Mouse (Mus musculus) limb, embryonic 14.5 days (tissue): ENCODE measurements at regions not wholly inside any gene's neighbourhood (a gene's known extent, or its start where the extent isn't known, plus 50 kb on each side); places are given as distances from the start of the nearest gene placed in this dataset.

Experiments used
- ATAC-seq: fragments of 200-750 bp; cut with Nextera tagmentation; 2 replicates; pipeline ENCODE4 v1.8.0; 2017; ENCODE audit warnings: low read depth, moderate number of reproducible peaks, moderate TSS enrichment; ENCODE audit not compliant: low FRiP score
- DNase-seq: peaks from one replicate; pipeline ENCODE4 v3.0.0-alpha.2; 2015; ENCODE audit warnings: low spot score
- H3K27ac ChIP-seq: fragments of 300-500 bp; sonication (generic); replicated peaks from 2 replicates; pipeline ENCODE4 v1.5.1; 2014; ENCODE audit warnings: low read depth, mild to moderate bottlenecking, low read length, moderate library complexity, mixed read lengths
- H3K27me3 ChIP-seq: fragments of 300-500 bp; sonication (generic); 2 replicates; pipeline ENCODE4 v1.6.1; 2014; ENCODE audit warnings: low read length, mixed read lengths; ENCODE audit not compliant: control insufficient read depth, insufficient read depth
- H3K36me3 ChIP-seq: fragments of 300-500 bp; sonication (generic); 2 replicates; pipeline ENCODE4 v1.6.1; 2014; ENCODE audit warnings: mild to moderate bottlenecking, low read length, moderate library complexity, mixed read lengths; ENCODE audit not compliant: control insufficient read depth, insufficient read depth
- H3K4me1 ChIP-seq: fragments of 300-500 bp; sonication (generic); 2 replicates; pipeline ENCODE4 v1.6.1; 2014; ENCODE audit warnings: antibody characterized with exemption, low read length, mixed read lengths; ENCODE audit not compliant: control insufficient read depth, insufficient read depth
- H3K4me2 ChIP-seq: fragments of 300-500 bp; sonication (generic); replicated peaks from 2 replicates; pipeline ENCODE4 v1.6.1; 2014; ENCODE audit warnings: low read depth, mild to moderate bottlenecking, low read length, moderate library complexity; ENCODE audit not compliant: severe bottlenecking
- H3K4me3 ChIP-seq: fragments of 300-500 bp; sonication (generic); replicated peaks from 2 replicates; pipeline ENCODE4 v1.5.1; 2014; ENCODE audit warnings: low read length
- H3K9ac ChIP-seq: fragments of 300-500 bp; sonication (generic); 2 replicates; pipeline ENCODE4 v1.6.1; 2014; ENCODE audit warnings: mild to moderate bottlenecking, low read depth, low read length, moderate library complexity; ENCODE audit not compliant: severe bottlenecking
- H3K9me3 ChIP-seq: fragments of 300-500 bp; sonication (generic); 2 replicates; pipeline ENCODE4 v1.6.1; 2016; ENCODE audit warnings: low read length; ENCODE audit not compliant: control insufficient read depth
- POLR2A ChIP-seq: fragments of 200-500 bp; IDR thresholded peaks from 2 replicates; pipeline ENCODE4 v1.8.0; 2012; ENCODE audit warnings: inconsistent platforms, mild to moderate bottlenecking, moderate library complexity, borderline replicate concordance; ENCODE audit not compliant: insufficient read depth, insufficient read length; ENCODE audit errors: extremely low read depth
- WGBS: fragments of 180-500 bp; shearing (Covaris S2); extraction: QIAGEN DNeasy Blood & Tissue Kit; methylation state at CpG from one replicate; pipeline ENCODE4 v1.1.7; 2014; 5-methylcytosine and 5-hydroxymethylcytosine counted together

GRCm38 (mm10) chr11:25538641-25539258, 671.8 kb downstream of the 5730522E02Rik start:
- Histone ChIP-seq H3K4me1 (no peaks in the 10 kb centered on the region), H3K4me3 (no peak overlapping the region), H3K4me2 (no peak overlapping the region), H3K27me3 (no peaks in the 10 kb centered on the region), H3K9me3 (no peaks in the 10 kb centered on the region), H3K9ac (no peak overlapping the region), H3K36me3 (no peaks in the 10 kb centered on the region), H3K27ac (no peak overlapping the region)
- DNase-seq (no peak), ATAC-seq (no peak)
- WGBS, result 83% methylated on average over 3 of the region's 3 CpGs
- no peak for TF ChIP-seq POLR2A

DNA sequence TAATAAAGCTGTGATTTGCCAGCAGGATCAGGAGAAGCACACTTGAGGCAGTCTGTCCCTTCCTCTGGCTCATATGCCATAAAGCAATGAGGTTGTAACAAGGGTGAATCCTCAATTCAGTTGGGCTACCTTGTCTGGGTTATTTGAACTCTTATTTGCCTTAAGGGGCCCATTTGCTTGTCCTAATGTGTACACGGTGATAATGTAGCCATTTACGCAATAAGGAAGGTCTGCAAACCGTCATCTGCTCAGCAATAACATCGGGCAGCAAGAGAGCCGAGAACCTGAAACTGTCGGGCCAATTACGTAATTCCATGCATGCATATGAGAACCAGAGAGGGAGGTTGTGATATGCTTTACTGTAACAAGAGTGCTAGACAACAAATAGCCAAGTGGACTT, 674.5 kb downstream of the 5730522E02Rik start:
- no peak for ATAC-seq
- 54% methylated on average over 7 of the region's 7 CpGs for WGBS
- Histone ChIP-seq H3K4me3 (no peak overlapping the region), H3K4me1 (peaks cover 9% of the 10 kb centered on the region; the same call in 1 of the 2 replicates), H3K9ac (no peak overlapping the region), H3K36me3 (no peaks in the 10 kb centered on the region), H3K27me3 (no peaks in the 10 kb centered on the region), H3K27ac (no peak overlapping the region), H3K9me3 (no peaks in the 10 kb centered on the region), H3K4me2 (no peak overlapping the region)
- no peak for DNase-seq
- TF ChIP-seq POLR2A, result no peak

GRCm38 (mm10) chr11:25533081-25533480, 677.5 kb downstream of the 5730522E02Rik start:
- no peaks in the 10 kb centered on the region for H3K27me3 ChIP-seq
- no peaks in the 10 kb centered on the region for H3K36me3 ChIP-seq
- no peaks in the 10 kb centered on the region for H3K9me3 ChIP-seq
- no peak overlapping the region for H3K27ac ChIP-seq
- no peak overlapping the region for H3K4me3 ChIP-seq
- no peak for DNase-seq
- TF ChIP-seq POLR2A, result no peak
- H3K4me1 ChIP-seq, result peaks cover 9% of the 10 kb centered on the region; the same call in 1 of the 2 replicates
- no peak for ATAC-seq
- no peak overlapping the region for H3K4me2 ChIP-seq
- no peak overlapping the region for H3K9ac ChIP-seq
- WGBS, result 0% methylated on average over 2 of the region's 2 CpGs

GRCm38 (mm10) chr11:25531668-25532398, 678.7 kb downstream of the 5730522E02Rik start:
- no peaks in the 10 kb centered on the region for H3K27me3 ChIP-seq
- H3K4me2 ChIP-seq, result no peak overlapping the region
- H3K36me3 ChIP-seq, result no peaks in the 10 kb centered on the region
- WGBS, result 66% methylated on average over 9 of the region's 9 CpGs
- no peak for ATAC-seq
- no peak for DNase-seq
- H3K27ac ChIP-seq, result no peak overlapping the region
- H3K4me3 ChIP-seq, result no peak overlapping the region
- TF ChIP-seq POLR2A, result no peak
- H3K4me1 ChIP-seq, result peaks cover 9% of the 10 kb centered on the region; the same call in 1 of the 2 replicates
- no peaks in the 10 kb centered on the region for H3K9me3 ChIP-seq
- no peak overlapping the region for H3K9ac ChIP-seq

DNA sequence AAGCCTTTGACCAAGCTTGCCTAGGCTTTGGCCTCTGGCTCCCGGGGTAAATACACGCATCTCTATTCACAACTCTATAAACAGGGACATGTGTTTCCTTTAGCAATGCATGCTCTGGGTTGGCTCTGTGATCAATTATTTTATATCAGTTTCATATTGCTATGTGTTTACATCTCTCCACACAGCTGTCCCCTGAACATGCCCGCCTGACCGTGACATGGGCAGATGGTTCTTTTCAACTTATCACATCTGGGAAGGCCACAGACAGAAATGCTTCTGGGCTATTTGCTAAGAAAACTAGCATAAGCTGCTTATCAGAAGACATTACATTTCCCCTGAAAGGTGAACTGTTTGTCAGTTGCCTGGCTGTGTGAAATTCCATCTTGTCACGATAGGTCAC, 682.5 kb downstream of the 5730522E02Rik start:
- WGBS, result 52% methylated on average over 5 of the region's 5 CpGs
- no peak for ATAC-seq
- DNase-seq, result no peak

More for the DNA sequence above, 682.5 kb downstream of the 5730522E02Rik start:
- Histone ChIP-seq H3K27ac (no peak overlapping the region), H3K4me3 (no peak overlapping the region), H3K4me1 (peaks cover 6% of the 10 kb centered on the region; the same call in 1 of the 2 replicates), H3K4me2 (no peak overlapping the region), H3K27me3 (no peaks in the 10 kb centered on the region), H3K9me3 (no peaks in the 10 kb centered on the region), H3K9ac (no peak overlapping the region), H3K36me3 (no peaks in the 10 kb centered on the region)
- no peak for TF ChIP-seq POLR2A
